Mouse (Mus musculus) telencephalon, adult 2 months (tissue): Measurements from ENCODE around the gene Suclg2.

ENCODE experiments used
- DNase-seq: peaks from one replicate; pipeline ENCODE4 v3.0.0-alpha.2; 2011; ENCODE audit warnings: low read depth, low spot score

Gene Suclg2

DNA sequence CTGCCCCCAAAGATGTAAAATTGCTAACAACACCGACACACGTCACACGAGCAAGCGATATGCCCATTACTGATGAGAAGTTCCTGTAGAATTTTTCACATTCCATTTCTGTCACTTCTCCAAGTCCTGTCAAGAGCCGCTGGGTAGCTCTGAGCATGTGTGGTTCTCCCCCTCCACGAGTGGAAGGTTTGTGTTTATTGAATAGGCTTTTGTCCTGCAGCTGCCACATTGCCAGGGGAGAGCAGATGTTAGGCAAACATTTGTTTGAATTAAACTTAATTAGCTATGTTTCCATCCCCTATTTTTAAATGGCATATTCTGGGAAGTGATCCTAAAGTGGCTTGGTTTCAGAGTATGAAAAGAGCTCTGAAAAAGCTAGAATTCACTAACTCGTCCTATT lies 249.1 kb downstream of the Suclg2 start:
- DNase-seq: no peak

DNA sequence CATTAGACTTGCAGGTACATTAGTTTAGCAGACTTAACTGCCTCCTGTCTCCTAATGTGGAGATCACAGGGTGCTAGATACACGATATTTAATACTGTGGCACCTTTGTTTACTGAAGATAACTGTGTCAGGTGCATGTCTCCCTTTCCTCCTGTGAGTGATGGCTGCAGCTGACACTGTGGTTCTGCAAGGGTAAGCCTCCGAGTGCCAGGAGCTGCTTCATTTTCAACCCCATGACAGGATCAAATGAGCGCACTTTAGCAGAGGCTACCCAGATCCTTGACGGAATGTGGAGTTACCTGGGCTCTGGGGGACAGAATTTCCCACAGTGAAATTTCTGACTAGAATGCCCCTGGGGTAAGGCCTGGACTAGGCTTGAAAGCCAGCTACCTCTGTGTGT lies 253.3 kb downstream of the Suclg2 start:
- DNase-seq: no peak

DNA sequence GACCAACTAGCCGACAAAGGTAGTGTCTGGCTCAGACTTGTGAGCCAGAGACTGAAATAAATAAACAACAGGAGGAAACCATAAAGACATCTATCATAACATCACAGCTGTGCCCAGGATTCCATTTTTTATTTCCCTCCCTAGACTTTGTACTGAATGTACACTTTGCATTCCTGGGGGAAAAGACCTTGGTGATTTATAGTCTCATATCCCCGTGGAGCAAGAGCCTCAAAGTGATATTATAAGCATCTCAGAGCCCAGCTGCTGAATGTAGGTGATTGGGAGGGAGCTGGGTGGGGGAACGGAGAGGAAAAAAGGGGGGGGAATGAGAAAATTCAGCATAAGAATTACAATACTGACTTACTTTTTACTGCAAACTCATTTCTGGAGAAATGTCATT lies 259.2 kb downstream of the Suclg2 start:
- DNase-seq: no peak

DNA sequence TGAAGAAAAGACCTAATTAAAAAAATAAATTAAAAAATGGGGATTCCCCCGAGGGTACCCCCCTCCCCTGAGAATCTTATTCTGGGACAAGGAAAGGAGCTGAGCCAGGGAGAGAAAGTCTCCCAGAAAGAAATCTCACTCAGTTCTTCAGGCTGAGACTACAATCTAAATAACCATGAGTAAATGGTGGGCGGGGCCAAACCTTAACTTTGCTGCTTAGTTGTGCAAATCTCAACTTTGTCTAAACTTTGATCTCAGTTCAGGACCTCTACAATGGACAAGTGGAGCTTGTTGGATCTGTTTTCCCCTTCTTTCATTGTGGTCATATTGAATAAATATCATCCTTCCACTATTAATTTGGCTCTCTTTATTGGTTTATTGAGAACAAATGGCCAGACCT lies 272.4 kb downstream of the Suclg2 start:
- no peak for DNase-seq

DNA sequence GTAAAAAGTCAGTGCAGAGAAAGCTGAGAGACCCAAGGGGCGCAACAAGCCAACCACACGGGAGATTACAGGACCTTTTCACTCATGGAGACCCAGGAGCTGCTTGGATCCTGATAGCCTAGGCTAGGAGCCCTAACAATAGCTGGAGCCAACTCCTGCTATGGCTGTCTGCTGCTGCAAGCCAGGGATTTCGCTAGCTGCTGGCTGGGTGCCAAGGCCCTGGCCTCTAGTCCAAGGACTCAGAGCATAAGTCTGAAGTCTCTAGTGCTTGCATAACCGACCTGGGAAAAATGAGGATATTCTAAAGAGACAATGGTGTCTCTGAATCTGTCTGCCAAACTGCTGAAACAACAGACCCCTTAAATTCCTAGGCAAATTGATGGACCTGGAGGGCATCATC lies 273.6 kb downstream of the Suclg2 start:
- no peak for DNase-seq
